Mouse (Mus musculus) liver, embryonic 14.5 days (tissue): ENCODE data around the gene Crls1. TPM values are rescaled to one million over a fixed set of nuclear protein-coding genes. Genes with fewer than 3 reads are reported as not detected.
A peak's percentile ranks its signal among the peaks of the same experiment; 100 is the strongest.

ENCODE experiments used
- ATAC-seq: fragments of 200-750 bp; cut with Nextera tagmentation; 2 replicates; pipeline ENCODE4 v1.8.0; 2017; ENCODE audit warnings: moderate number of reproducible peaks, mild to moderate bottlenecking, moderate library complexity; ENCODE audit not compliant: insufficient read depth
- DNase-seq, 3 experiments: peaks; one replicate each; pipeline ENCODE4 v3.0.0-alpha.2; 2012 to 2013; ENCODE audit warnings: low read depth in 3 of 3, low spot score in 3 of 3
- H3K27ac ChIP-seq: fragments of 300-500 bp; sonication (generic); 2 replicates; pipeline ENCODE4 v1.5.1; 2014; ENCODE audit warnings: moderate library complexity, mild to moderate bottlenecking, control low read depth, inconsistent platforms
- H3K27me3 ChIP-seq: fragments of 300-500 bp; sonication (generic); 2 replicates; pipeline ENCODE4 v1.6.1; 2014; ENCODE audit warnings: mild to moderate bottlenecking, low read length, moderate library complexity; ENCODE audit not compliant: control insufficient read depth, insufficient read depth
- H3K36me3 ChIP-seq: fragments of 300-500 bp; sonication (generic); replicated peaks from 2 replicates; pipeline ENCODE4 v1.6.1; 2014; ENCODE audit warnings: low read depth; ENCODE audit not compliant: control insufficient read depth, insufficient read depth
- H3K4me1 ChIP-seq, 2 experiments: fragments of 200-500 bp in 1 of 2; fragments of 300-500 bp in 1 of 2; sonication (generic) in 1 of 2; replicated peaks; 2 replicates each; pipeline ENCODE4 v1.6.1; 2012 to 2014; ENCODE audit warnings: antibody characterized with exemption in 1 of 2, inconsistent platforms in 1 of 2, low read length in 1 of 2; ENCODE audit not compliant: control insufficient read depth in 2 of 2, insufficient read depth in 2 of 2
- H3K4me2 ChIP-seq: fragments of 300-500 bp; sonication (generic); 2 replicates; pipeline ENCODE4 v1.6.1; 2014; ENCODE audit warnings: low read depth, mild to moderate bottlenecking, control low read depth, moderate library complexity
- H3K4me3 ChIP-seq, 2 experiments: fragments of 200-500 bp in 1 of 2; fragments of 300-500 bp in 1 of 2; sonication (generic) in 1 of 2; 2 replicates each; pipeline ENCODE4 v1.5.1; 2012 to 2014; ENCODE audit warnings: low read depth in 2 of 2, low read length in 2 of 2, mild to moderate bottlenecking in 2 of 2, control low read depth in 1 of 2, inconsistent platforms in 1 of 2, moderate library complexity in 1 of 2; ENCODE audit not compliant: insufficient read depth in 1 of 2
- H3K9ac ChIP-seq: fragments of 300-500 bp; sonication (generic); replicated peaks from 2 replicates; pipeline ENCODE4 v1.6.1; 2014; ENCODE audit warnings: mild to moderate bottlenecking, control low read depth, moderate library complexity
- H3K9me3 ChIP-seq: fragments of 300-500 bp; sonication (generic); 2 replicates; pipeline ENCODE4 v1.6.1; 2016; ENCODE audit warnings: low read length, mixed read lengths; ENCODE audit not compliant: control insufficient read depth
- CTCF ChIP-seq: IDR thresholded peaks from 2 replicates; pipeline ENCODE4 v1.5.1; 2016; ENCODE audit warnings: antibody characterized with exemption, low read depth, control low read depth
- EP300 ChIP-seq: IDR thresholded peaks from 2 replicates; pipeline ENCODE4 v1.6.1; 2016; ENCODE audit warnings: antibody characterized with exemption, low read depth
- WGBS: fragments of 180-500 bp; shearing (Covaris S2); extraction: QIAGEN DNeasy Blood & Tissue Kit; methylation state at CpG from one replicate; pipeline ENCODE4 v1.1.7; 2014; ENCODE audit not compliant: insufficient replicate concordance; 5-methylcytosine and 5-hydroxymethylcytosine counted together
- polyA plus RNA-seq, 2 experiments: library from polyadenylated mRNA; depleted of rRNA in 1 of 2; stranded (reverse) in 1 of 2; unstranded in 1 of 2; fragments of >200 nt; fragmentation: Nextera tagmentation in 1 of 2; extraction: Ambion mirVana in 1 of 2; gene quantifications; 2 replicates each; pipeline versions ENCODE4 v1.2.1 to v1.2.3; 2012 to 2014

Crls1 gene
- polyA plus RNA-seq, 2 experiments: 9.0 to 10.1 TPM

- H3K4me2 ChIP-seq: peak overlapping the region; percentile 79
- H3K9ac ChIP-seq: peak overlapping the region; percentile 85
- peak overlapping the region; percentile 87 to 92 for H3K4me3 ChIP-seq
- no peaks in the 10 kb centered on the region for H3K27me3 ChIP-seq
- ATAC-seq (no peak), DNase-seq (no peak)
- no peaks in the 10 kb centered on the region for H3K36me3 ChIP-seq
- WGBS: 33% methylated on average over 7 of the region's 7 CpGs
- TF ChIP-seq EP300: no peak
- TF ChIP-seq CTCF: no peak
- no peak overlapping the region for H3K27ac ChIP-seq
- no peaks in the 10 kb centered on the region for H3K9me3 ChIP-seq
- peaks cover 3 to 8% of the 10 kb centered on the region in 2 experiments; a peak in 3 of 4 replicates for H3K4me1 ChIP-seq
Observed at GRCm38 (mm10) chr2:132847581-132847980, 1.1 kb downstream of the Crls1 start.

GRCm38 (mm10) chr2:132848361-132848760 is 1.9 kb downstream of the Crls1 start:
- H3K9ac ChIP-seq: no peak overlapping the region
- 75% methylated on average over 4 of the region's 4 CpGs for WGBS
- TF ChIP-seq CTCF (no peak), EP300 (no peak)

GRCm38 (mm10) chr2:132849141-132849540 is 2.7 kb downstream of the Crls1 start:
- DNase-seq (no peak), ATAC-seq (no peak)
- 83% methylated on average over 6 of the region's 6 CpGs for WGBS
- Histone ChIP-seq H3K9me3 (no peaks in the 10 kb centered on the region), H3K4me1 (peaks cover 3 to 8% of the 10 kb centered on the region in 2 experiments; a peak in 3 of 4 replicates), H3K36me3 (no peaks in the 10 kb centered on the region), H3K4me2 (no peak overlapping the region), H3K9ac (no peak overlapping the region), H3K27me3 (no peaks in the 10 kb centered on the region), H3K27ac (no peak overlapping the region), H3K4me3 (no peak overlapping the region)
- no peak for TF ChIP-seq EP300
- TF ChIP-seq CTCF: no peak

More at GRCm38 (mm10) chr2:132848361-132848760, 1.9 kb downstream of the Crls1 start:
- H3K27me3 ChIP-seq: no peaks in the 10 kb centered on the region
- no peak overlapping the region for H3K4me3 ChIP-seq
- no peaks in the 10 kb centered on the region for H3K9me3 ChIP-seq
- no peaks in the 10 kb centered on the region for H3K36me3 ChIP-seq
- peaks cover 3 to 8% of the 10 kb centered on the region in 2 experiments; a peak in 3 of 4 replicates for H3K4me1 ChIP-seq
- no peak overlapping the region for H3K4me2 ChIP-seq
- DNase-seq (no peak), ATAC-seq (no peak)
- H3K27ac ChIP-seq: no peak overlapping the region

DNA sequence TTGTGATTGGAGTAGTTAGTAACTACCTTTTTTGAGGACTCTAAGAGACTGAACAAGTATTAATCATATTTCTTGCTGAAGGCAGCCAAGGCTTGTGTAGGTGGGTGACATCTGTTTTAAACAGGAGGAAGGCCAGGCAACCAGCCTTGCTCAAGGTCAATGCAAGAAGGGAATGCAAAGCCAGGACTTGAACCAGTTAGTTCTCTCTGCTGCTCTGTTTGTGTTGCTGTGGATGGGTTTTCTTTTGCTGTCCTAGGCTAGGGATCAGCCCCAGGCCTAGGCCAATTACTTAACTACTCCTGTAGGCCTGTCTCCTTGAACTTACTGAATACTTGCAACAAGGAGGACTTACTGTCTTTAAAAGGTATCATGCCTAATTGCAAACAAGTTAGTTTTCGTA is 6.6 kb downstream of the Crls1 start:
- Histone ChIP-seq H3K9ac (no peak overlapping the region), H3K27me3 (no peaks in the 10 kb centered on the region), H3K27ac (no peak overlapping the region), H3K4me2 (no peak overlapping the region), H3K9me3 (no peaks in the 10 kb centered on the region), H3K4me1 (peaks cover 0 to 4% of the 10 kb centered on the region in 2 experiments; a peak in 3 of 4 replicates), H3K4me3 (no peak overlapping the region), H3K36me3 (no peaks in the 10 kb centered on the region)
- ATAC-seq: no peak
- DNase-seq: no peak
- TF ChIP-seq EP300 (no peak), CTCF (no peak)
- 55% methylated on average over 1 of the region's 1 CpGs for WGBS

- H3K4me1 ChIP-seq: peaks cover 0 to 6% of the 10 kb centered on the region in 2 experiments; a peak in 2 of 4 replicates
- WGBS: 49% methylated on average over 5 of the region's 5 CpGs
- no peaks in the 10 kb centered on the region for H3K27me3 ChIP-seq
- no peak overlapping the region for H3K4me3 ChIP-seq
- H3K4me2 ChIP-seq: no peak overlapping the region
- no peaks in the 10 kb centered on the region for H3K9me3 ChIP-seq
- no peaks in the 10 kb centered on the region for H3K36me3 ChIP-seq
- TF ChIP-seq EP300 (no peak), CTCF (no peak)
- DNase-seq (no peak), ATAC-seq (no peak)
- H3K27ac ChIP-seq: no peak overlapping the region
- no peak overlapping the region for H3K9ac ChIP-seq
Observed at GRCm38 (mm10) chr2:132856333-132856732, 9.9 kb downstream of the Crls1 start.
